Mouse (Mus musculus) neural tube, embryonic 14.5 days (tissue): ENCODE results near the gene Il10. TPM values are rescaled to one million over a fixed set of nuclear protein-coding genes. Genes with fewer than 3 reads are reported as not detected.

Source experiments
- ATAC-seq: fragments of 200-750 bp; cut with Nextera tagmentation; 2 replicates; pipeline ENCODE4 v1.8.0; 2017; ENCODE audit warnings: low read depth, mild to moderate bottlenecking, moderate TSS enrichment, moderate library complexity
- H3K27ac ChIP-seq: fragments of 300-500 bp; sonication (generic); 2 replicates; pipeline ENCODE4 v1.5.1; 2014; ENCODE audit warnings: low read depth, mild to moderate bottlenecking, control low read depth, low read length, moderate library complexity, mixed read lengths
- H3K27me3 ChIP-seq: fragments of 300-500 bp; sonication (generic); 2 replicates; pipeline ENCODE4 v1.6.1; 2014; ENCODE audit warnings: low read length; ENCODE audit not compliant: control insufficient read depth, insufficient read depth
- H3K36me3 ChIP-seq: fragments of 300-500 bp; sonication (generic); 2 replicates; pipeline ENCODE4 v1.6.1; 2014; ENCODE audit warnings: low read length, mixed read lengths; ENCODE audit not compliant: control insufficient read depth, insufficient read depth
- H3K4me1 ChIP-seq: fragments of 300-500 bp; sonication (generic); 2 replicates; pipeline ENCODE4 v1.6.1; 2014; ENCODE audit warnings: low read length; ENCODE audit not compliant: control insufficient read depth, insufficient read depth
- H3K4me2 ChIP-seq: fragments of 300-500 bp; sonication (generic); 2 replicates; pipeline ENCODE4 v1.6.1; 2014; ENCODE audit warnings: mild to moderate bottlenecking, low read depth, low read length, control low read depth
- H3K4me3 ChIP-seq: fragments of 300-500 bp; sonication (generic); 2 replicates; pipeline ENCODE4 v1.5.1; 2014; ENCODE audit warnings: low read depth, low read length, control low read depth, mixed read lengths
- H3K9ac ChIP-seq: fragments of 300-500 bp; sonication (generic); replicated peaks from 2 replicates; pipeline ENCODE4 v1.6.1; 2014; ENCODE audit warnings: low read depth, mild to moderate bottlenecking, control low read depth, low read length, mixed read lengths
- H3K9me3 ChIP-seq: fragments of 300-500 bp; sonication (generic); 2 replicates; pipeline ENCODE4 v1.6.1; 2016; ENCODE audit warnings: low read length; ENCODE audit not compliant: control insufficient read depth
- WGBS: fragments of 180-500 bp; shearing (Covaris S2); extraction: QIAGEN DNeasy Blood & Tissue Kit; methylation state at CpG from one replicate; pipeline ENCODE4 v1.1.7; 2014; 5-methylcytosine and 5-hydroxymethylcytosine counted together
- polyA plus RNA-seq: library from polyadenylated mRNA; unstranded; fragments of >200 nt; fragmentation: Nextera tagmentation; extraction: Ambion mirVana; gene quantifications from 2 replicates; pipeline ENCODE4 v1.2.1, GENCODE M21; 2014

Il10 gene
- polyA plus RNA-seq, 1 experiment from 2014 or later = not detected

DNA sequence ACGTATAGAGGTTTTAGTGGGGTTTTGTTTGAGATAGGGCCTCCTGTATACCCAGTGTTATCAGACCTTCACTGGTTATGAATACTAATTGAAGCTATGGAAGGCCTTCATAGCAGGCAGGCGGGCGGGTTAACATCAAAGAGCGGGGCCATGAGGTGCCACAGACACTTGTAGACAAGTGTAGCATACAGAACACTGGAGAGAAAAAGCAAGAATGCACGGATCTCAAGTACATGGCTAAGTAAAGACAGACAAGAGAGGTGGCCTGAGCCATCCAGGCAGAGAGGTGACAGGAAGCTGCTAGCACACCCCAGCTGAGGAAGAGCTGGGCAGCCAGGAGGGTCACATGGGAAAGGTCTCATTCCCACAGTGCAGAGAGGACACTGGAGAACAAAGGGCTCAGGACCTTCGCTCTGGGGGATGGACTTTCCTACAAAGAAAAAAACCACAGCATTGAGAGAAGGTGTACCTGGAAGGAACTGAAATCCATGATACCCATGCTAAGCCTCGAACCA is 42.2 kb downstream of the Il10 start:
- Histone ChIP-seq H3K27me3 (no peaks in the 10 kb centered on the region), H3K27ac (no peak overlapping the region), H3K36me3 (peaks cover 7% of the 10 kb centered on the region; the same call in 1 of the 2 replicates), H3K4me1 (peaks cover 8% of the 10 kb centered on the region; the same call in 1 of the 2 replicates), H3K9ac (no peak overlapping the region), H3K4me2 (no peak overlapping the region), H3K9me3 (no peaks in the 10 kb centered on the region), H3K4me3 (no peak overlapping the region)
- no peak for ATAC-seq
- WGBS = 89% methylated on average over 7 of the region's 7 CpGs

DNA sequence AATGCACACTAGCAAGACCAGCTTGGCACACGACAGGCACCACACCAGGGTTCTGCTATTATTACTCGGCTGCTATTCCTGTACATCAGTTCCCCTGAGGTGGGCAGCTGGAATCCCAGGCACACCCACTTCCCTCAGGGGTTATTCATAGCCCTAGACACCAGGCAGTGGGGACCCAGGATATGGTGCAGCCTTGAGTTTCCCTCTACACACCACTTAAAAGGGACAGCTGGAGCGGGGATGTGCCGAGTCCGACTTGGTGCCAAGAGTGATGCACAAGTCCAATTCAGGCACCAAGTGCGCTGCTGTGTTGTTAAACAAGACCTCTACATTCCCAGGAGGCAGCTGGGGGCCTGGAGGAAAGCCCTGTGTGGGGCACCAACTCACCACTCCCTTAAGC is 43.2 kb downstream of the Il10 start:
- Histone ChIP-seq H3K4me2 (no peak overlapping the region), H3K9ac (no peak overlapping the region), H3K4me1 (peaks cover 8% of the 10 kb centered on the region; the same call in 1 of the 2 replicates), H3K9me3 (no peaks in the 10 kb centered on the region), H3K36me3 (0 out of 2 replicates have a peak, but pooled peaks cover 3% of the 10 kb centered on the region), H3K4me3 (no peak overlapping the region), H3K27me3 (no peaks in the 10 kb centered on the region), H3K27ac (no peak overlapping the region)
- no peak for ATAC-seq
- 58% methylated on average over 6 of the region's 6 CpGs for WGBS

GRCm38 (mm10) chr1:131064202-131064601 is 44.6 kb downstream of the Il10 start:
- Histone ChIP-seq H3K9me3 (no peaks in the 10 kb centered on the region), H3K9ac (no peak overlapping the region), H3K4me2 (no peak overlapping the region), H3K4me1 (peaks cover 8% of the 10 kb centered on the region; the same call in 1 of the 2 replicates), H3K27ac (no peak overlapping the region), H3K36me3 (no peaks in the 10 kb centered on the region), H3K27me3 (no peaks in the 10 kb centered on the region), H3K4me3 (no peak overlapping the region)
- WGBS = 45% methylated on average over 6 of the region's 6 CpGs
- 0 out of 2 replicates have a peak, but pooled peaks have one; percentile 13 for ATAC-seq

DNA sequence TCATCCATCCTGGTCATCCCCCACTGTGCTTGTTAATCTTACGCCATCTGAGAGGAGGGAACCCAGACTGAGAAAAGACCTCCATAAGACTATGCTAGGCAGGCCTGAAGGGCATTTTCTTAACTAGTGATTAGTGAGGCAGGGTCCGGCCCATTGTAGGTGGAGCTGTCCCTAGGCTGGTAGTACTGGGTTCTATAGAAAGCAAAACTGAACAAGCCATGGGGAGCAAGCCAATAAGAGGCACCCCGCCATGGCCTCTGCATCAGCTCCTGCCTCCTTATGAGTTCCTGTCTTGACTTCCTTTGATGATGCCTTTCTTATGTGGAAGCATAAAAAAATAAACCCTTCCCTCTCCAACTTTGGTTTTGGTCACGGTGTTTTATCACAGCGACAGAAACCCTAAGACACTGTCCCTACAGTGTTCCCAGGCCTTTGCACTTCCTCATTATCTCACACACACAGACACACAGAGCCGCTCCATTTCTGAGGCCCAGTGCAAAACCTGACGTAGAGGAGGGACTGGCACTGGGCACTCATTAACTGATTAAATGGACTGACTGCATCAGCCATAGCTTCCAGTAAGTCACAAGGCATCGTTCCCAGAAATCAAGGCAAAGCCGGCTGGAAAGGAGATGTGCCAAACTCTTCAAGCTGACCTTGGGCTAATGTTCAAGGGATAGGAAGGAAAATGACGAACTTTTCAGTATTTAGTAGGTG is 48.5 kb downstream of the Il10 start:
- ATAC-seq = no peak
- no peak overlapping the region for H3K4me3 ChIP-seq
- no peak overlapping the region for H3K27ac ChIP-seq
- no peaks in the 10 kb centered on the region for H3K36me3 ChIP-seq
- no peak overlapping the region for H3K4me2 ChIP-seq
- no peak overlapping the region for H3K9ac ChIP-seq
- no peaks in the 10 kb centered on the region for H3K9me3 ChIP-seq
- no peaks in the 10 kb centered on the region for H3K27me3 ChIP-seq
- peaks cover 5% of the 10 kb centered on the region; the same call in 1 of the 2 replicates for H3K4me1 ChIP-seq
- WGBS = 90% methylated on average over 10 of the region's 10 CpGs

DNA sequence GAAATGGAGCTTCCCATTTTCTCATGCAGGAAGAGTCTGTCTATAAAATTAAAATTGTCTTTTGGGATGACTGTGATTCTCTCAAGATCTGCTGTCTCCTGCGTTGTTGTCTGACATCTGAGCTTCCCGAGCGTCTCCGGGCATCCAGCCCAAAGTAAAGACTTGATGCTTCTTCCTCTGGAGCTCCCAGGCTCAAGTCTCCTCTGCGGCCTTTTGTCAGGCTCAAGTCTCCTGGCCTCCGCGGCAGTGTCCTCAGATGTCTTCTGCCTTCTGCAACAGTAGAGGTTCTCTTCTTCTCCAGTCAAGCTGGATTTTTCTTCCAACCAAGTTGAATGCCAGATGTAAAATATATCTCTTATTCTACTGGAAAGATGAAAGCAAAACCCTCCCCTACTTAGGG is 49.4 kb downstream of the Il10 start:
- 90% methylated on average over 7 of the region's 7 CpGs for WGBS
- Histone ChIP-seq H3K4me2 (no peak overlapping the region), H3K36me3 (no peaks in the 10 kb centered on the region), H3K4me3 (no peak overlapping the region), H3K4me1 (peaks cover 12% of the 10 kb centered on the region; the same call in 1 of the 2 replicates), H3K9me3 (no peaks in the 10 kb centered on the region), H3K27ac (no peak overlapping the region), H3K9ac (no peak overlapping the region), H3K27me3 (no peaks in the 10 kb centered on the region)
- ATAC-seq = no peak

GRCm38 (mm10) chr1:131072376-131072990 is 52.8 kb downstream of the Il10 start:
- no peak overlapping the region for H3K4me3 ChIP-seq
- no peaks in the 10 kb centered on the region for H3K27me3 ChIP-seq
- WGBS = 92% methylated on average over 7 of the region's 7 CpGs
- peaks cover 20% of the 10 kb centered on the region for H3K4me1 ChIP-seq
- no peak overlapping the region for H3K27ac ChIP-seq
- no peaks in the 10 kb centered on the region for H3K9me3 ChIP-seq
- H3K9ac ChIP-seq = no peak overlapping the region
- no peak for ATAC-seq
- H3K4me2 ChIP-seq = no peak overlapping the region
- H3K36me3 ChIP-seq = no peaks in the 10 kb centered on the region

DNA sequence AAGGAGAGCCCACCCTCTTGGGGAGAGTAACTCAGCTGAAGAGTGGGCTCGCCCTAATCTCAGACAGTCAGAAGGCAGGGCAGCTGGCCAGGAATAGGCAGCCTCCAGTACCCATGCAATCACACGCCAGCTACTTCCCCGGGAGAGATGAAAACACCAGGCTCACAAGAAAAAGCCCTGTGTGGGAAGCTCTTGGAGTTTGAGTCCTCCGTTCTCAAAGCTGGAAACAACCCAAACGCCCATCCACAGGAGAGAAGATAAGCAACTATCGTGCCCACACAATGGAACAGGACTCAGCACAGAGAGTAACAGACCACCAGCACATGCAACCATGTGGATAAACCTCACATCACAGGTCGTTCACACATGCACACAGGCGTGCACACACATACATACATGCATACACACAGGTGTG is 54.9 kb downstream of the Il10 start:
- WGBS = 65% methylated on average over 8 of the region's 8 CpGs
- no peak overlapping the region for H3K4me2 ChIP-seq

More for the DNA sequence above, 54.9 kb downstream of the Il10 start:
- Histone ChIP-seq H3K4me1 (peaks cover 22% of the 10 kb centered on the region), H3K36me3 (no peaks in the 10 kb centered on the region), H3K27ac (peak overlapping the region; percentile 41), H3K9me3 (no peaks in the 10 kb centered on the region), H3K27me3 (no peaks in the 10 kb centered on the region), H3K9ac (no peak overlapping the region), H3K4me3 (no peak overlapping the region)
- peak; percentile 56; the same call in 1 of the 2 replicates for ATAC-seq
